Mouse (Mus musculus): ENCODE measurements at regions not wholly inside any gene's neighbourhood (a gene's known extent, or its start where the extent isn't known, plus 50 kb on each side); places are given as distances from the start of the nearest gene placed in this dataset.

DNA sequence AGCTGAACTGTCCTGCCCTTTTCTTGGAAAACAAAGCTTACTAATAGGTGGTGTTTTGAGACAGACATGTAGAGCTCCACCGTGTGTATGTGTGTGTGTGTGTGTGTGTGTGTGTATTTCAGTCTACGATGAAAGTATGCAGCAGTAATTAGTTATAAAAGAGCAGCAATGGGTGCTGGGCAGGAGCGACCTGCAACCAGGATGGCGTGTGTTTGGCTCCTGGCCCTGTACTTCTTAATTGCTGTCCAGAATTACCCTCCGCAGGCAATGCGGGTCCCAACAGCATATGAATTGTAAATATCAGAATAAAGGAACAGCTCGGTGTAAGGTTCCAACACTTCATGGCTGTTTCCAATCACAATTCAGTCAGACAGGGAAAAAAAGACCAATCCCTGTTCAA, 92.4 kb downstream of the Kcnrg start:
- peaks cover 3 to 11% of the 10 kb centered on the region in 2 experiments for H3K4me1 ChIP-seq (ENCODE audit: control insufficient read depth in 1 of 2, insufficient read depth in 2 of 2, low read length in 2 of 2)
- no peak for TF ChIP-seq MAFK (IDR thresholded peaks at IDR 0.05; ENCODE audit: borderline replicate concordance, low read depth, low read length)
- no peak for TF ChIP-seq TAL1 (IDR thresholded peaks at IDR 0.05; ENCODE audit: low read length)
- TF ChIP-seq POLR2AphosphoS5 (IDR thresholded peaks at IDR 0.05; ENCODE audit: borderline replicate concordance, low read depth, low read length), result no peak
- TF ChIP-seq BHLHE40 (IDR thresholded peaks at IDR 0.05; ENCODE audit: borderline replicate concordance, low read depth, low read length), result no peak
- TF ChIP-seq RCOR1 (IDR thresholded peaks at IDR 0.05; ENCODE audit: low read depth, low read length), result no peak
- TF ChIP-seq MAZ (IDR thresholded peaks at IDR 0.05; ENCODE audit: low read depth, low read length), result no peak
- no peak for TF ChIP-seq GATA1 (IDR thresholded peaks at IDR 0.05; ENCODE audit: low read depth, low read length)
- TF ChIP-seq ZMIZ1 (IDR thresholded peaks at IDR 0.05; ENCODE audit: low read depth, low read length), result no peak
- no peak for TF ChIP-seq POLR2A (IDR thresholded peaks at IDR 0.05; ENCODE audit: control insufficient read depth in 1 of 2, insufficient read depth in 1 of 2, low read depth in 1 of 2, low read length in 2 of 2, poor library complexity in 1 of 2)
- TF ChIP-seq EP300 (IDR thresholded peaks at IDR 0.05; ENCODE audit: low read depth in 1 of 2, low read length in 2 of 2), result no peak
- TF ChIP-seq MEF2A (IDR thresholded peaks at IDR 0.05; ENCODE audit: extremely low read depth, insufficient replicate concordance, low read depth, low read length, poor library complexity, severe bottlenecking), result no peak
- no peak for TF ChIP-seq ELF1 (IDR thresholded peaks at IDR 0.05; ENCODE audit: low read depth, low read length)
- TF ChIP-seq MXI1 (IDR thresholded peaks at IDR 0.05; ENCODE audit: low read depth, low read length), result no peak
- TF ChIP-seq E2F4 (IDR thresholded peaks at IDR 0.05; ENCODE audit: borderline replicate concordance, low read depth, low read length), result no peak
- no peak for TF ChIP-seq UBTF (IDR thresholded peaks at IDR 0.05; ENCODE audit: borderline replicate concordance, insufficient read depth, low read depth, low read length)
- no peak for TF ChIP-seq TCF12 (IDR thresholded peaks at IDR 0.05; ENCODE audit: low read depth, low read length)
- TF ChIP-seq ZC3H11A (IDR thresholded peaks at IDR 0.05; ENCODE audit: low read depth, low read length), result no peak
- no peak for TF ChIP-seq TBP (IDR thresholded peaks at IDR 0.05; ENCODE audit: low read depth, low read length)
- no peak for TF ChIP-seq CTCF (IDR thresholded peaks at IDR 0.05 in 2 of 3, conservative IDR thresholded peaks at IDR 0.05 in 1 of 3; ENCODE audit: control insufficient read depth in 1 of 3, insufficient read depth in 1 of 3, low read depth in 2 of 3, low read length in 3 of 3, poor library complexity in 1 of 3, severe bottlenecking in 1 of 3)
- TF ChIP-seq ZKSCAN1 (IDR thresholded peaks at IDR 0.05; ENCODE audit: low read depth, low read length), result no peak
- H3K4me3 ChIP-seq (ENCODE audit: control insufficient read depth in 1 of 2, insufficient read depth in 1 of 2, low read depth in 2 of 2, low read length in 2 of 2), result no peak overlapping the region
- no peaks in the 10 kb centered on the region for H3K79me2 ChIP-seq (ENCODE audit: control insufficient read depth, insufficient read depth, low read length, poor library complexity)
- no peak for DNase-seq (ENCODE audit: low read depth, low spot score)
- H3K9me3 ChIP-seq (replicated peaks; ENCODE audit: insufficient read depth, low read length), result no peaks in the 10 kb centered on the region
- peaks cover 0 to 3% of the 10 kb centered on the region in 2 experiments; a peak in 2 of 4 replicates for H3K36me3 ChIP-seq (ENCODE audit: control insufficient read depth in 1 of 2, insufficient read depth in 2 of 2, low read length in 2 of 2)
- no peak overlapping the region for H3K27ac ChIP-seq (ENCODE audit: control insufficient read depth, low read depth, low read length)
- no peaks in the 10 kb centered on the region for H3K27me3 ChIP-seq (ENCODE audit: control insufficient read depth in 1 of 2, insufficient read depth in 2 of 2, low read length in 2 of 2)
- no peak overlapping the region for H3K9ac ChIP-seq (ENCODE audit: control insufficient read depth, low read depth, low read length, poor library complexity, severe bottlenecking)

GRCm38 (mm10) chr14:61701131-61701530, 93.9 kb downstream of the Kcnrg start:
- Histone ChIP-seq H3K9me3 (replicated peaks; ENCODE audit: insufficient read depth, low read length) (no peaks in the 10 kb centered on the region), H3K4me3 (ENCODE audit: control insufficient read depth in 1 of 2, insufficient read depth in 1 of 2, low read depth in 2 of 2, low read length in 2 of 2) (no peak overlapping the region), H3K9ac (ENCODE audit: control insufficient read depth, low read depth, low read length, poor library complexity, severe bottlenecking) (no peak overlapping the region), H3K79me2 (ENCODE audit: control insufficient read depth, insufficient read depth, low read length, poor library complexity) (no peaks in the 10 kb centered on the region), H3K27ac (ENCODE audit: control insufficient read depth, low read depth, low read length) (no peak overlapping the region), H3K4me1 (ENCODE audit: control insufficient read depth in 1 of 2, insufficient read depth in 2 of 2, low read length in 2 of 2) (peaks cover 3 to 11% of the 10 kb centered on the region in 2 experiments), H3K36me3 (ENCODE audit: control insufficient read depth in 1 of 2, insufficient read depth in 2 of 2, low read length in 2 of 2) (peaks cover 0 to 3% of the 10 kb centered on the region in 2 experiments; a peak in 2 of 4 replicates), H3K27me3 (ENCODE audit: control insufficient read depth in 1 of 2, insufficient read depth in 2 of 2, low read length in 2 of 2) (no peaks in the 10 kb centered on the region)
- no peak for DNase-seq (ENCODE audit: low read depth, low spot score)
- TF ChIP-seq CHD1 (IDR thresholded peaks at IDR 0.05; ENCODE audit: low read depth, low read length) (no peak), NELFE (IDR thresholded peaks at IDR 0.05; ENCODE audit: low read depth, low read length) (no peak), ELF1 (IDR thresholded peaks at IDR 0.05; ENCODE audit: low read depth, low read length) (no peak), KAT2A (conservative IDR thresholded peaks at IDR 0.05; ENCODE audit: low read depth, low read length) (no peak), TCF12 (IDR thresholded peaks at IDR 0.05; ENCODE audit: low read depth, low read length) (no peak), UBTF (IDR thresholded peaks at IDR 0.05; ENCODE audit: borderline replicate concordance, insufficient read depth, low read depth, low read length) (no peak), TAL1 (IDR thresholded peaks at IDR 0.05; ENCODE audit: low read length) (no peak), NRF1 (IDR thresholded peaks at IDR 0.05; ENCODE audit: insufficient read depth, low read depth, low read length, poor library complexity, severe bottlenecking) (no peak), GABPA (IDR thresholded peaks at IDR 0.05; ENCODE audit: low read depth, low read length) (no peak), ZMIZ1 (IDR thresholded peaks at IDR 0.05; ENCODE audit: low read depth, low read length) (no peak), GATA1 (IDR thresholded peaks at IDR 0.05; ENCODE audit: low read depth, low read length) (no peak), POLR2AphosphoS2 (IDR thresholded peaks at IDR 0.05; ENCODE audit: low read length) (no peak), JUND (IDR thresholded peaks at IDR 0.05; ENCODE audit: low read depth, low read length) (no peak), CTCF (IDR thresholded peaks at IDR 0.05 in 2 of 3, conservative IDR thresholded peaks at IDR 0.05 in 1 of 3; ENCODE audit: control insufficient read depth in 1 of 3, insufficient read depth in 1 of 3, low read depth in 2 of 3, low read length in 3 of 3, poor library complexity in 1 of 3, severe bottlenecking in 1 of 3) (no peak), MEF2A (IDR thresholded peaks at IDR 0.05; ENCODE audit: extremely low read depth, insufficient replicate concordance, low read depth, low read length, poor library complexity, severe bottlenecking) (no peak), MYC (IDR thresholded peaks at IDR 0.05; ENCODE audit: low read depth, low read length) (no peak), ETS1 (IDR thresholded peaks at IDR 0.05; ENCODE audit: low read depth, low read length) (no peak)

Measured in MEL (cell line).